Mouse (Mus musculus) cerebellum, adult 2 months (tissue): ENCODE measurements around the gene Rnls. TPM values are rescaled to one million over a fixed set of nuclear protein-coding genes. Genes with fewer than 3 reads are reported as not detected.

Experiments used
- DNase-seq, 2 experiments: peaks; one replicate each; pipeline ENCODE4 v3.0.0; 2021
- H3K27ac ChIP-seq: fragments of 200-500 bp; 2 replicates; pipeline ENCODE4 v1.5.1; 2012; ENCODE audit warnings: low read length, control low read depth, inconsistent platforms; ENCODE audit not compliant: insufficient read depth
- H3K27me3 ChIP-seq: fragments of 200-500 bp; 2 replicates; pipeline ENCODE4 v1.6.1; 2012; ENCODE audit warnings: inconsistent platforms, mild to moderate bottlenecking, low read length, moderate library complexity; ENCODE audit not compliant: control insufficient read depth, insufficient read depth
- H3K4me1 ChIP-seq: fragments of 200-500 bp; 2 replicates; pipeline ENCODE4 v1.6.1; 2011; ENCODE audit warnings: low read length; ENCODE audit not compliant: control insufficient read depth, insufficient read depth
- H3K4me3 ChIP-seq: fragments of 200-500 bp; replicated peaks from 2 replicates; pipeline ENCODE3; 2011; ENCODE audit warnings: mild to moderate bottlenecking, low read depth, low read length, control low read depth; ENCODE audit not compliant: insufficient read depth
- CTCF ChIP-seq: fragments of 200-500 bp; IDR thresholded peaks from 2 replicates; pipeline ENCODE4 v1.5.1; 2011; ENCODE audit warnings: low read depth, mild to moderate bottlenecking, control low read depth, low read length, moderate library complexity, borderline replicate concordance; ENCODE audit not compliant: insufficient read depth
- POLR2A ChIP-seq: fragments of 200-500 bp; IDR thresholded peaks from 2 replicates; pipeline ENCODE4 v1.6.1; 2011; ENCODE audit warnings: low read length, control low read depth, borderline replicate concordance; ENCODE audit not compliant: insufficient read depth
- WGBS: fragments of 180-500 bp; shearing (Covaris S2); methylation state at CpG from one replicate; pipeline ENCODE4 v1.1.7; 2018; 5-methylcytosine and 5-hydroxymethylcytosine counted together
- polyA plus RNA-seq: library from polyadenylated mRNA; depleted of rRNA; stranded (reverse); fragments of >200 nt; gene quantifications from 2 replicates; pipeline ENCODE4 v1.2.3, GENCODE M21; 2012

Rnls gene
- polyA plus RNA-seq, 1 experiment: 2.5 TPM

DNA sequence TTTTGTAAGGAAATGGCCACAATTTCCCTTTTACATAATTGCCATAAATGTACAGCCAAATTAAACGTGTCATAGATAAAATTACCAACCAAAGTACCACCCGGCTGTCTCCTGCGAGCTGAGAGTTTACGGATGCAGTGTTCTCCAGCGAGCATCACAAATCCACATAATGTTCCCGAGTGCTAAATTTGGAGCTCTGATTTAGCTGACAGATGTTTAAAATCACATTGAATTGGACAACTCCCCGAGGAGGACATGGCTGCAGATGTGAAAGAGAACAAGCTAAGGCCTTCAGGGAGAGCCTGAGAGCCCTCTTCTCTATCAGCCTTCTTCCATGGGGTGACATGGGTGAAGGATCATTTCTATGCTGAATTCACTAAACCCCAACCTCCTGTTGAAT lies 278.3 kb downstream of the Rnls start:
- Histone ChIP-seq H3K4me3 (no peak overlapping the region), H3K27me3 (no peaks in the 10 kb centered on the region), H3K27ac (no peak overlapping the region; the same call in 1 of the 2 replicates), H3K4me1 (no peaks in the 10 kb centered on the region)
- no peak for DNase-seq
- no peak for TF ChIP-seq POLR2A
- no peak for TF ChIP-seq CTCF
- 80% methylated on average over 7 of the region's 7 CpGs for WGBS

DNA sequence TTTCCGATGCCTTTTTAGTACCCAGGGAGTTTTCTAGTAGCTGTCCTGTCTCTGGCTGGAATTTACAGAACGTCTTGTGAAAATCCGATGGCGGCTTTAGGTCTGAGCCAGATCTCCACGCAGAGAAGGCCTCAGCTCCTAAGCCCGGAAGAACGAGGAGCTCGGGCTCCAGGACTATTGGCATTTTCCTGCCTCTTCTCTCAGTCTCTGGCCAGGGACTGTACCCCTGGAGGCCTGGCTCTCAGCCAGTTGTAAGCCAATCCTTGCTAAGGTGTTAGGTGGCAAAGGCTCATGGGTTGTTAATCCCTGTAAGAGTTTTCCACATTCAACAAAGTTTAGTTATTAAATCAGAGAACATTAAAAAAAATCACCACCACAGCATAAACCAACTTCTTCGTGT lies 281.7 kb downstream of the Rnls start:
- 12% methylated on average over 9 of the region's 9 CpGs for WGBS
- Histone ChIP-seq H3K4me3 (no peak overlapping the region), H3K27me3 (no peaks in the 10 kb centered on the region; the same call in 1 of the 2 replicates), H3K27ac (no peak overlapping the region), H3K4me1 (no peaks in the 10 kb centered on the region)
- no peak for TF ChIP-seq POLR2A
- TF ChIP-seq CTCF: no peak
- DNase-seq: peak in 1 of 2 experiments; percentile 4

DNA sequence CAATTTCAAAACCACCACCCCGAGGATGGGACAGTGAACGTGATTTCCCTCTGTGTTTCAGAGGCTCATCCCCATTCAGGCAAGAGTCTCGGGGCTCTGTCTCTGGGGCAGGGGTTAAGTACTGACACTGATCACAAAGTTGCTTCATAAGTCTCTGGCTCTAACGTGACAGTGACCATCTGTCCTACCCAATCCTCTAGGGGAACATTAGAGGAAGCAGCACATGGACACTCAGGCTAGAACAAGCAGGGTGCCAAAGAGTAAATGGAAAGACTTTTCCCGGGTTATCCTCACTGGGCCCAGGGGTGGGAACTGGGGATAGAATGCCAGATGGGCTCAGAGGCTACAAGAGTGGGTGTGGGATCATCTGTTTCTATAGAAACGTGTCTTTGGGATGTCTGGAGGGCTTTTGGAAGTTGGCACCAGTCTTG lies 282.1 kb downstream of the Rnls start:
- TF ChIP-seq POLR2A: no peak
- TF ChIP-seq CTCF: no peak

DNA sequence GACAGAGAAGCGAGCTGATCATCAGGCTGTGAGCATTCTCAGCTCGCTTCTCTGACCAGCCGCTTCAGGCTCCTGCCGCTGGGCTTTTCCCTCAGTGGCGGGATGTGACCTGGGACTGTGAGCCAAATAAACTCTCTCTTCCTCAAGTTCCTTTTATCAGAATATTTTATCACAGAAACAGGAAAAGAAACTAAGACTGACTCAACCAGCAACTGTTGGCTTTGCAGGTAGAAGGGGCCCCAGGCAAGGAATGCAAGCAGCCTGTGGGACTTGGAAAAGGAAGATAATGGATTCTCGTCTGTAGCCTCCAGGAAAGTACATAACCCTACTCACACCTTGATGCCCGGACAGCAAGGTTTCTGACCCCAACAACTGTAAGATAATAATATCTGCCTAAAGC lies 283.0 kb downstream of the Rnls start:
- Histone ChIP-seq H3K27ac (no peak overlapping the region), H3K27me3 (no peaks in the 10 kb centered on the region; the same call in 1 of the 2 replicates), H3K4me3 (no peak overlapping the region), H3K4me1 (no peaks in the 10 kb centered on the region)
- TF ChIP-seq CTCF (no peak), POLR2A (no peak)
- no peak for DNase-seq
- WGBS: 95% methylated on average over 7 of the region's 7 CpGs

More for the DNA sequence above, 282.1 kb downstream of the Rnls start:
- H3K4me3 ChIP-seq: no peak overlapping the region
- no peak for DNase-seq
- H3K27me3 ChIP-seq: no peaks in the 10 kb centered on the region; the same call in 1 of the 2 replicates
- H3K27ac ChIP-seq: no peak overlapping the region
- no peaks in the 10 kb centered on the region for H3K4me1 ChIP-seq
- WGBS: 20% methylated on average over 6 of the region's 6 CpGs

DNA sequence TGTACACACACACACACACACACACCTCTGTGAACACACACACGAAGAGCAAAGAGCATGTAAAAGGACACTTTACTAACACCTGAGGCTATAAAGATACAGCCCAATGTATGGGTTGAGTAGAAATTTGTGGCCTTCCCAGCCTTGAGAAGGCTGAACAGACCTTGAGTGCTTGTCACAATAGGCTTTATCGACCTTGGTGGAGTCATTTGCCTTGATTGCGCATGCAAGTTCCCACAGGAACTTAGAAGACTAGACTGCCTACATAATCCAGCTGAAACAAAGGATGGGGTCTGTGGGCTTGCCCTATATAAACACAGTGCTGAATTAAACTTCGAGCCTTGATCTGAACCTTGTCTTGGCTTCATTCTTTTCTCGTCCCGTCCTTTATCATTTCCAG lies 288.2 kb downstream of the Rnls start:
- TF ChIP-seq POLR2A (no peak), CTCF (no peak)
- DNase-seq: no peak
- H3K4me1 ChIP-seq: no peaks in the 10 kb centered on the region

DNA sequence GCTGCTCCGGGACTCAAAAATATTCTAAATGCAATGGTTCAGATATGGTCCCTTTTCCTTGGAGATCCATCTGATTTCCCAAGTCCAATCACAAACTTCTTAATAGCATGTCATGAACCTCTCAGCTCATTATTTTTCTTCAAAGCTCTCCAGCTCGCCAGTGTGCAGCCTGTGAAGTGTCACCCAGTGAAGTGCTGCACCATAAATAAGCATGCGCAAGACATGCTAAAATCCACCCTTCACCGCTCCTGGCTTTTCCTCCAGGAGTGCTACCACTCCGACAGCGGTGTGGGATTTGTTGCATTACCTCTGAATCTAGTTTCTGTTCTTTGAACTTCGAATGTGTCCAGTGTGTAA lies 289.3 kb downstream of the Rnls start:
- no peak for DNase-seq
- Histone ChIP-seq H3K4me1 (no peaks in the 10 kb centered on the region), H3K27ac (no peak overlapping the region), H3K27me3 (no peaks in the 10 kb centered on the region), H3K4me3 (no peak overlapping the region)
- no peak for TF ChIP-seq CTCF
- TF ChIP-seq POLR2A: no peak
- 86% methylated on average over 7 of the region's 7 CpGs for WGBS

More for the DNA sequence above, 288.2 kb downstream of the Rnls start:
- Histone ChIP-seq H3K27me3 (no peaks in the 10 kb centered on the region; the same call in 1 of the 2 replicates), H3K27ac (no peak overlapping the region), H3K4me3 (no peak overlapping the region)
- 90% methylated on average over 6 of the region's 6 CpGs for WGBS

DNA sequence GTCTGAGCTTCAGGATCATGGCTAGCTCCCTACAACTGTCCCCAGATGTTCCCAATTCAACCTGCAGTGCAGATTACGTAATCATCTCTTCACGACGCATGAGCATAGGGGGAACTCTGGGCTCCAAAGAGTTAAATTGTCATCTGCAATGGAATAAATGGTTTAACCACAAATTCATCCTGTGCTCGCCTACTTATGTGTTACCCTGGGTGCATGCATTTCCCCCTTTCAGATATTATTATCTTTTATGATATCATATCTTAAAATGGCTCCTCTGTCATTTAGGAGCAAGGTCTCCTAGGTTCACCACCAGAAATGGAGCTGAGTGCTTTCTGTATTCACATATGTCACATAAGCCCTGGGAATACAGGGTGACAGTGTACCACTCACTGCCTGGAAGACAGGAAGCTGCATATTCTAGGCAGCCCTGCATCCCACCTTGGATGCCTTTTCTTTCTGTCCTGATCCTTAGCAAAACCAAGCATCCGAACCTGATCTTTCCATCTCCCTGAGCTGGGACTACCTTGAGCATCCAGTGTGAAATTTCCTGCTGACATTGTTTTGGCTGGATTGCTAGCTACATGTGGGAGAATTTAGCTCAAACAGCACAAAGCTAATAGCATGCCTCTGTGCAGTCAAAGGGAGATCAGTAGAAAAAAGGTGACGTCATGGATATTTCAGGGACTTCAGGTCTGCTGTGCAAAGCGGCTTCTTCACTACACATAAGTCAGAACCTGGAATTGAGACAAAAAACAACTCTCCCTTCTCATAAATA lies 289.9 kb downstream of the Rnls start:
- DNase-seq: no peak

DNA sequence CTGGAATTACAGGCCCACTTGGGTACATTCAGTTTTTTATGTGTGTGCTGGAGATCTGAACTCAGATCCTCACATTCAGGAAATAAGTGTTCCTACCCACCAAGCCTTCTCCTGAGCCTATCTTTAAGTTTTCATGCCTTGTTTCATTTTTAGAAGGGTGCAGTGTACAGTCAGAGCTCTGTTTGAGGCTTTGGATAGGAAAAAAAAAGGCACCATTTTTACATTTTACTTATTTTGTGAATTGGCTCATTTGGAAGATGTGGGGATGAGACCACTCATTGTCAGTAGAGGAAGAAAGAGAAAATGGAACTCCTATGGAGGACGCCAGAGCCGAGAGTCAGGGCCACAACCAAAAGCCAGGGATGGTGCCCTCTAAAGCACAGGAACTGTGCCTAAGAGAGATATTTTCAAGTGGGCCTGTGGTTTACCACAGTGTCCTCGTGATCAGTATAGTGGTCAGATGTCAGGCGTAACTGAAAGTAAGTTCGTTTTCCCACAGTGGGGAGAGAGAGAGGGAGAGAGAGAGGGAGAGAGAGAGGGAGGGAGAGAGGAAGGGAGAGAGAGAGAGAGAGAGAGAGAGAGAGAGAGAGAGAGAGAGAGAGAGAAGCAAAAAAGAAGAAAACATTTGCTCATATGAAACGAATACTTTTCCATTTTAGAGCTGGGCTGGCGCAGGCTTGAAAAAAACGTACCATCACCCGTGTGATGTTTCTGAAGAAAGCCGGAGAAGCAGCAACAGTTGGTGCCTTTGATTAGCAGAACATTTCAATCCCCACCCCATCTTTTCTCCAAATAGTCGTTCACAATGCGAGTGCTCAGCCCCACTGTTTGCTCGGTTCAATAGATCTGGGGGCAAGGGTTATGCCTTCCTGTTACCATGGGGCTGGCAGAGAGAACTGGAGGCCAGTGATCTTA lies 290.7 kb downstream of the Rnls start:
- no peaks in the 10 kb centered on the region for H3K4me1 ChIP-seq
- no peaks in the 10 kb centered on the region for H3K27me3 ChIP-seq
- 44% methylated on average over 13 of the region's 13 CpGs for WGBS
- no peak for DNase-seq
- TF ChIP-seq POLR2A (no peak), CTCF (no peak)
- no peak overlapping the region for H3K27ac ChIP-seq
- H3K4me3 ChIP-seq: no peak overlapping the region

More for the DNA sequence above, 289.9 kb downstream of the Rnls start:
- TF ChIP-seq POLR2A: no peak
- no peak for TF ChIP-seq CTCF
- Histone ChIP-seq H3K4me1 (no peaks in the 10 kb centered on the region), H3K27me3 (no peaks in the 10 kb centered on the region), H3K4me3 (no peak overlapping the region), H3K27ac (no peak overlapping the region)
- WGBS: 68% methylated on average over 7 of the region's 7 CpGs
